In genomic region chr10:87024884-87025283, GRCm38 (mm10) we compare ENCODE assay signal across 8 mouse cellular contexts. TPM values are rescaled to one million over a fixed set of nuclear protein-coding genes. Genes with fewer than 3 reads are reported as not detected.
A peak's percentile ranks its signal among the peaks of the same experiment; 100 is the strongest.
DNase-seq lines count a peak whose midpoint lies in the region; ATAC-seq and TF ChIP-seq lines count a peak whose summit lies in the region.

No protein-coding gene starts in this region.

- TF ChIP-seq CTCF in hindbrain, postnatal 0 days (IDR thresholded peaks at IDR 0.05; ENCODE audit: low read depth): peak; percentile 94

- no peaks in the 10 kb centered on the region for H3K4me1 ChIP-seq in hindbrain, postnatal 0 days (ENCODE audit: insufficient read depth, low read length)

- peak; percentile 92 for ATAC-seq in hindbrain, postnatal 0 days
- peak; percentile 100 for ATAC-seq in megakaryocyte progenitor cell, adult 5-6 weeks (replicated peaks; ENCODE audit: poor library complexity)

- H3K9me3 ChIP-seq in hindbrain, postnatal 0 days (ENCODE audit: low read length): no peaks in the 10 kb centered on the region

- H3K36me3 ChIP-seq in hindbrain, postnatal 0 days (ENCODE audit: insufficient read depth, low read length): no peaks in the 10 kb centered on the region

- no peaks in the 10 kb centered on the region for H3K27me3 ChIP-seq in hindbrain, postnatal 0 days (ENCODE audit: insufficient read depth, low read length)

- no peak overlapping the region for H3K9ac ChIP-seq in hindbrain, postnatal 0 days (replicated peaks; ENCODE audit: low read length)

- 2% methylated on average over 9 of the region's 10 CpGs for WGBS in hindbrain, postnatal 0 days

- H3K4me3 ChIP-seq in hindbrain, postnatal 0 days (ENCODE audit: low read length): no peak overlapping the region

- no peak overlapping the region for H3K4me2 ChIP-seq in hindbrain, postnatal 0 days (ENCODE audit: low read depth, low read length)

- peak; percentile 81 for DNase-seq in R1 (ENCODE audit: low read depth, low spot score)
- peak; percentile 92 to 96 for DNase-seq in cerebellum, postnatal 14 days
- peak; percentile 83 for DNase-seq in frontal cortex, postnatal 36 days (ENCODE audit: low spot score in 2 of 2)
- DNase-seq in hindbrain, postnatal 0 days (ENCODE audit: low spot score): peak; percentile 97
- DNase-seq in left cerebral cortex, adult 11 months (ENCODE audit: low spot score): peak; percentile 63
- peak; percentile 86 to 93 for DNase-seq in right cerebral cortex, postnatal 10 days (ENCODE audit: low spot score in 2 of 2)
- peak; percentile 47 for DNase-seq in urinary bladder, postnatal 10 days (ENCODE audit: low spot score)

- H3K27ac ChIP-seq in hindbrain, postnatal 0 days: no peak overlapping the region

RNA-seq across cellular contexts. Expression of gene Stab2, which starts 17.1 kb away (rescaled TPM):
- 0.42 TPM in 1 of 2 replicates, not detected in the other for total RNA-seq in hindbrain, postnatal 0 days (2014; rRNA removed)
- 0.10 and 0.42 TPM in 2 replicates for polyA plus RNA-seq in hindbrain, postnatal 0 days (2015; fragmentation: Nextera tagmentation; extraction: Ambion mirVana)
- total RNA-seq in megakaryocyte progenitor cell, adult 5-6 weeks (2015): not detected in 2 replicates
- 0.41 TPM in 1 of 2 replicates, not detected in the other for total RNA-seq in megakaryocyte progenitor cell, adult 5-6 weeks (2017)

RNA-seq across cellular contexts. Expression of gene 1700113H08Rik, which starts 33.0 kb away (rescaled TPM):
- 0.89 TPM in 1 of 2 replicates, not detected in the other for total RNA-seq in hindbrain, postnatal 0 days (2014; rRNA removed)
- 0.25 and 0.39 TPM in 2 replicates for polyA plus RNA-seq in hindbrain, postnatal 0 days (2015; fragmentation: Nextera tagmentation; extraction: Ambion mirVana)
- total RNA-seq in megakaryocyte progenitor cell, adult 5-6 weeks (2015): not detected in 2 replicates
- total RNA-seq in megakaryocyte progenitor cell, adult 5-6 weeks (2017): not detected in 2 replicates

Comparison
In these comparisons a context has a peak if more than half of its experiments do, and no peak if none do; other contexts are left out.
1. DNase-seq: peak in every context shown above with its lines; median percentile 97 in hindbrain, postnatal 0 days; 94 in cerebellum, postnatal 14 days; 90 in right cerebral cortex, postnatal 10 days; 83 in frontal cortex, postnatal 36 days; 81 in R1; 63 in left cerebral cortex, adult 11 months; 47 in urinary bladder, postnatal 10 days.